Mouse (Mus musculus) limb, embryonic 12.5 days (tissue): ENCODE measurements at regions not wholly inside any gene's neighbourhood (a gene's known extent, or its start where the extent isn't known, plus 50 kb on each side); places are given as distances from the start of the nearest gene placed in this dataset.

Source experiments
- ATAC-seq: fragments of 200-750 bp; cut with Nextera tagmentation; 2 replicates; pipeline ENCODE4 v1.8.0; 2017; ENCODE audit warnings: low read depth, moderate TSS enrichment; ENCODE audit not compliant: insufficient number of reproducible peaks, insufficient read depth, low FRiP score, low TSS enrichment
- H3K27ac ChIP-seq: fragments of 300-500 bp; sonication (generic); 2 replicates; pipeline ENCODE4 v1.5.1; 2016; ENCODE audit warnings: mild to moderate bottlenecking, moderate library complexity
- H3K27me3 ChIP-seq: fragments of 300-500 bp; sonication (generic); 2 replicates; pipeline ENCODE4 v1.6.1; 2016; ENCODE audit warnings: mild to moderate bottlenecking, moderate library complexity
- H3K36me3 ChIP-seq: fragments of 300-500 bp; sonication (generic); 2 replicates; pipeline ENCODE4 v1.6.1; 2016; ENCODE audit warnings: mild to moderate bottlenecking, moderate library complexity
- H3K4me1 ChIP-seq: fragments of 300-500 bp; sonication (generic); replicated peaks from 2 replicates; pipeline ENCODE4 v1.6.1; 2016
- H3K4me2 ChIP-seq: fragments of 300-500 bp; sonication (generic); 2 replicates; pipeline ENCODE4 v1.6.1; 2016; ENCODE audit warnings: mild to moderate bottlenecking, moderate library complexity
- H3K4me3 ChIP-seq: fragments of 300-500 bp; sonication (generic); replicated peaks from 2 replicates; pipeline ENCODE4 v1.5.1; 2016; ENCODE audit warnings: mild to moderate bottlenecking
- H3K9ac ChIP-seq: fragments of 300-500 bp; sonication (generic); replicated peaks from 2 replicates; pipeline ENCODE4 v1.6.1; 2016; ENCODE audit warnings: mild to moderate bottlenecking, moderate library complexity
- H3K9me3 ChIP-seq: fragments of 300-500 bp; sonication (generic); 2 replicates; pipeline ENCODE4 v1.6.1; 2016; ENCODE audit warnings: mild to moderate bottlenecking, moderate library complexity
- WGBS: fragments of 180-500 bp; shearing (Covaris S2); methylation state at CpG from one replicate; pipeline ENCODE4 v1.1.7; 2016; 5-methylcytosine and 5-hydroxymethylcytosine counted together

- no peak overlapping the region for H3K27ac ChIP-seq
These were observed 68.4 kb upstream of the Tpm1 start for GRCm38 (mm10) chr9:67117639-67118038.

GRCm38 (mm10) chr9:67115991-67116390, 66.8 kb upstream of the Tpm1 start:
- no peaks in the 10 kb centered on the region for H3K27me3 ChIP-seq
- no peaks in the 10 kb centered on the region for H3K9me3 ChIP-seq
- H3K4me1 ChIP-seq = peaks cover 41% of the 10 kb centered on the region
- H3K4me3 ChIP-seq = no peak overlapping the region
- peak overlapping the region; percentile 88 for H3K27ac ChIP-seq
- WGBS = 15% methylated on average over 2 of the region's 2 CpGs
- H3K36me3 ChIP-seq = no peaks in the 10 kb centered on the region
- peak; percentile 72; the same call in 1 of the 2 replicates for ATAC-seq
- H3K4me2 ChIP-seq = no peak overlapping the region
- no peak overlapping the region for H3K9ac ChIP-seq

More at GRCm38 (mm10) chr9:67117639-67118038, 68.4 kb upstream of the Tpm1 start:
- no peak overlapping the region for H3K4me2 ChIP-seq
- no peak overlapping the region for H3K9ac ChIP-seq
- 80% methylated on average over 5 of the region's 5 CpGs for WGBS
- H3K36me3 ChIP-seq = no peaks in the 10 kb centered on the region
- peaks cover 41% of the 10 kb centered on the region for H3K4me1 ChIP-seq
- H3K9me3 ChIP-seq = no peaks in the 10 kb centered on the region
- H3K4me3 ChIP-seq = no peak overlapping the region
- no peak for ATAC-seq
- H3K27me3 ChIP-seq = no peaks in the 10 kb centered on the region

GRCm38 (mm10) chr9:67114099-67114498, 64.9 kb upstream of the Tpm1 start:
- 42% methylated on average over 5 of the region's 5 CpGs for WGBS
- ATAC-seq = no peak

GRCm38 (mm10) chr9:67111836-67112584, 62.8 kb upstream of the Tpm1 start:
- Histone ChIP-seq H3K36me3 (no peaks in the 10 kb centered on the region), H3K27me3 (no peaks in the 10 kb centered on the region), H3K4me1 (peaks cover 19% of the 10 kb centered on the region; the same call in 1 of the 2 replicates), H3K4me3 (no peak overlapping the region), H3K4me2 (no peak overlapping the region), H3K9me3 (no peaks in the 10 kb centered on the region), H3K9ac (no peak overlapping the region), H3K27ac (no peak overlapping the region)
- no peak for ATAC-seq
- 80% methylated on average over 4 of the region's 4 CpGs for WGBS

More at GRCm38 (mm10) chr9:67114099-67114498, 64.9 kb upstream of the Tpm1 start:
- Histone ChIP-seq H3K4me2 (no peak overlapping the region), H3K9ac (no peak overlapping the region), H3K4me1 (peaks cover 31% of the 10 kb centered on the region), H3K27ac (0 out of 2 replicates have a peak overlapping the region, but pooled peaks have one; percentile 12), H3K9me3 (no peaks in the 10 kb centered on the region), H3K4me3 (no peak overlapping the region), H3K27me3 (no peaks in the 10 kb centered on the region), H3K36me3 (no peaks in the 10 kb centered on the region)

- WGBS = 18% methylated on average over 3 of the region's 3 CpGs
- Histone ChIP-seq H3K4me2 (no peak overlapping the region), H3K9ac (no peak overlapping the region), H3K27ac (0 out of 2 replicates have a peak overlapping the region, but pooled peaks have one; percentile 23), H3K27me3 (no peaks in the 10 kb centered on the region), H3K9me3 (no peaks in the 10 kb centered on the region), H3K36me3 (no peaks in the 10 kb centered on the region), H3K4me3 (no peak overlapping the region), H3K4me1 (peaks cover 27% of the 10 kb centered on the region)
- no peak for ATAC-seq
These were observed 58.7 kb upstream of the Tpm1 start for GRCm38 (mm10) chr9:67107938-67108337.

- no peak overlapping the region for H3K9ac ChIP-seq
- no peaks in the 10 kb centered on the region for H3K36me3 ChIP-seq
- H3K4me1 ChIP-seq = peaks cover 32% of the 10 kb centered on the region
- WGBS = 15% methylated on average over 9 of the region's 9 CpGs
- H3K9me3 ChIP-seq = no peaks in the 10 kb centered on the region
- no peaks in the 10 kb centered on the region for H3K27me3 ChIP-seq
- H3K4me2 ChIP-seq = no peak overlapping the region
- peak overlapping the region; percentile 42; the same call in 1 of the 2 replicates for H3K27ac ChIP-seq
- ATAC-seq = no peak; the same call in 1 of the 2 replicates
- H3K4me3 ChIP-seq = no peak overlapping the region
These were observed 56.7 kb upstream of the Tpm1 start for GRCm38 (mm10) chr9:67105867-67106266.

GRCm38 (mm10) chr9:67105216-67105615, 56.0 kb upstream of the Tpm1 start:
- WGBS = 76% methylated on average over 2 of the region's 2 CpGs
- Histone ChIP-seq H3K27ac (peak overlapping the region; percentile 42; the same call in 1 of the 2 replicates), H3K27me3 (no peaks in the 10 kb centered on the region), H3K4me3 (no peak overlapping the region), H3K4me2 (no peak overlapping the region), H3K4me1 (peaks cover 32% of the 10 kb centered on the region), H3K36me3 (no peaks in the 10 kb centered on the region), H3K9me3 (no peaks in the 10 kb centered on the region), H3K9ac (no peak overlapping the region)
- ATAC-seq = no peak

GRCm38 (mm10) chr9:67104616-67105015, 55.4 kb upstream of the Tpm1 start:
- Histone ChIP-seq H3K4me1 (peaks cover 32% of the 10 kb centered on the region), H3K4me3 (no peak overlapping the region), H3K4me2 (no peak overlapping the region), H3K36me3 (no peaks in the 10 kb centered on the region), H3K9me3 (no peaks in the 10 kb centered on the region), H3K27me3 (no peaks in the 10 kb centered on the region), H3K9ac (no peak overlapping the region), H3K27ac (no peak overlapping the region)
- WGBS = 78% methylated on average over 4 of the region's 4 CpGs
- no peak for ATAC-seq

GRCm38 (mm10) chr9:67102578-67102977, 53.4 kb upstream of the Tpm1 start:
- WGBS = 65% methylated on average over 6 of the region's 6 CpGs
- no peak overlapping the region for H3K4me3 ChIP-seq
- 0 out of 2 replicates have a peak overlapping the region, but pooled peaks have one; percentile 1 for H3K27ac ChIP-seq
- H3K4me2 ChIP-seq = no peak overlapping the region
- no peaks in the 10 kb centered on the region for H3K27me3 ChIP-seq
- H3K36me3 ChIP-seq = no peaks in the 10 kb centered on the region
- H3K9ac ChIP-seq = no peak overlapping the region
- ATAC-seq = no peak
- no peaks in the 10 kb centered on the region for H3K9me3 ChIP-seq
- peaks cover 32% of the 10 kb centered on the region for H3K4me1 ChIP-seq

- Histone ChIP-seq H3K4me1 (peaks cover 16% of the 10 kb centered on the region), H3K27ac (no peak overlapping the region), H3K4me3 (no peak overlapping the region), H3K9ac (no peak overlapping the region), H3K36me3 (no peaks in the 10 kb centered on the region), H3K9me3 (no peaks in the 10 kb centered on the region), H3K4me2 (no peak overlapping the region), H3K27me3 (no peaks in the 10 kb centered on the region)
- ATAC-seq = no peak
- WGBS = 37% methylated on average over 6 of the region's 6 CpGs
These were observed 50.3 kb upstream of the Tpm1 start for GRCm38 (mm10) chr9:67099471-67099870.
